Mouse (Mus musculus) limb, embryonic 13.5 days (tissue): Measurements from ENCODE around the gene Kif26b. TPM values are rescaled to one million over a fixed set of nuclear protein-coding genes. Genes with fewer than 3 reads are reported as not detected.

Experiments used
- ATAC-seq: fragments of 200-750 bp; cut with Nextera tagmentation; 2 replicates; pipeline ENCODE4 v1.8.0; 2017; ENCODE audit warnings: low read depth, moderate number of reproducible peaks, moderate TSS enrichment; ENCODE audit not compliant: low FRiP score
- H3K27ac ChIP-seq: fragments of 300-500 bp; sonication (generic); 2 replicates; pipeline ENCODE4 v1.5.1; 2015; ENCODE audit warnings: inconsistent platforms, mild to moderate bottlenecking, moderate library complexity
- H3K27me3 ChIP-seq: fragments of 300-500 bp; sonication (generic); 2 replicates; pipeline ENCODE4 v1.6.1; 2015; ENCODE audit warnings: mild to moderate bottlenecking, inconsistent platforms
- H3K36me3 ChIP-seq: fragments of 300-500 bp; sonication (generic); 2 replicates; pipeline ENCODE4 v1.6.1; 2015; ENCODE audit warnings: inconsistent platforms, mild to moderate bottlenecking, moderate library complexity
- H3K4me1 ChIP-seq: fragments of 300-500 bp; sonication (generic); 2 replicates; pipeline ENCODE4 v1.6.1; 2015; ENCODE audit warnings: inconsistent platforms
- H3K4me2 ChIP-seq: fragments of 300-500 bp; sonication (generic); replicated peaks from 2 replicates; pipeline ENCODE4 v1.6.1; 2015; ENCODE audit warnings: inconsistent platforms, mild to moderate bottlenecking, moderate library complexity
- H3K4me3 ChIP-seq: fragments of 300-500 bp; sonication (generic); 2 replicates; pipeline ENCODE4 v1.5.1; 2015; ENCODE audit warnings: moderate library complexity, mild to moderate bottlenecking, inconsistent platforms
- H3K9ac ChIP-seq: fragments of 300-500 bp; sonication (generic); 2 replicates; pipeline ENCODE4 v1.6.1; 2015; ENCODE audit warnings: mild to moderate bottlenecking, inconsistent platforms
- H3K9me3 ChIP-seq: fragments of 300-500 bp; sonication (generic); 2 replicates; pipeline ENCODE4 v1.6.1; 2016; ENCODE audit warnings: inconsistent platforms
- WGBS: fragments of 180-500 bp; shearing (Covaris S2); methylation state at CpG from one replicate; pipeline ENCODE4 v1.1.7; 2015; 5-methylcytosine and 5-hydroxymethylcytosine counted together
- polyA plus RNA-seq: library from polyadenylated mRNA; unstranded; fragments of >200 nt; fragmentation: Nextera tagmentation; extraction: Ambion mirVana; gene quantifications from 2 replicates; pipeline ENCODE4 v1.2.1, GENCODE M21; 2015

Gene Kif26b
- polyA plus RNA-seq, 1 experiment from 2014 or later, result 13.3 TPM

DNA sequence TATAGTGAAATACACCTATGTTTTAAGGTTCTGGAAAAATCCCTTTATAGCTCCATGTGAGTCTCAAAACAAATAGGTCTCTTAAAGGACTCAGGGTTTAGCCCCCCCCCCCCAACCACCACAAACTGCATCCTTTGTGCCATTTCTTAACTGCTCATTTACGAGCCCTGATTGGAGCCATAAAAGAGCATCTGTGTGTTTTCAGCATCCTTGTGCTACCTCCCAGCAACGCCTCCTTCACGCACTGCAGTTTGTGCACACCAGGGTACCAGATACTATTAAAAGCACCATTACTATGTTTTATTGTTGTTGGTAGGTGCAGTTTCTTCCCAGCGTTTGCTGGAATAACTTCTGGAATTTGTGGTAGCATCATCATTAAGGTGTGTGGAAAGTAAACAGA, 42.1 kb downstream of the Kif26b start:
- 19% methylated on average over 4 of the region's 4 CpGs for WGBS
- Histone ChIP-seq H3K9ac (no peak overlapping the region), H3K27ac (no peak overlapping the region), H3K9me3 (peaks cover 8% of the 10 kb centered on the region), H3K27me3 (no peaks in the 10 kb centered on the region), H3K4me2 (no peak overlapping the region), H3K4me1 (peaks cover 79% of the 10 kb centered on the region), H3K4me3 (no peak overlapping the region), H3K36me3 (peaks cover 9% of the 10 kb centered on the region; the same call in 1 of the 2 replicates)
- ATAC-seq, result no peak

DNA sequence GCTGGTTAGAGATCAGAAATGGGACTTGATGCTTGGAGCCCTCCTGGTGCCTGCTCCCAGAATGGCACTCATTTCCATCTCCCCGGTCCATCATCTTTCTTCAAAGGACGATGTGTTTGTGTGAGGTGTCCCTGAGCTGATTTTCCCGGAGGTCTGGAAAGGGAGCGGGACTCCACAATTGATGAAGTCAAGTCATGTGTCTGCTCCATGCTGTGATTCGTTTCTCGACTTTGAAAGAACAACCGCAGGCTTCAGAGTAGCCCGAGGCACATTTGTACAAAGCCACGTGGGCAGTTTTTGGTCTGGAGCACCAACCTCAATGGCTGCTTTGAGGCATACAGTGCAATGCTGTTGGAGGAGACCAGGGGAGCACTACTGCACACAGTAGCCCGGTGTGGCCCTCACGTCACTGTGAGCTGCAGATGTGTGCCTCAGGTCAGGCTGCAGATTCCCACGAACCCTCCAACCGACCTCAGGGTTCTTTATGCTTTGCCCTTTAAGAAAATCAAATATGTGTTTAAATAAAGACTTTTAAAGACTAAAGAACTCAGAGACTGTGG, 43.0 kb downstream of the Kif26b start:
- Histone ChIP-seq H3K4me2 (peak overlapping the region; percentile 15), H3K4me1 (peaks cover 72% of the 10 kb centered on the region), H3K36me3 (peaks cover 16% of the 10 kb centered on the region; the same call in 1 of the 2 replicates), H3K9ac (no peak overlapping the region), H3K27ac (no peak overlapping the region), H3K9me3 (peaks cover 8% of the 10 kb centered on the region), H3K4me3 (no peak overlapping the region), H3K27me3 (no peaks in the 10 kb centered on the region)
- 19% methylated on average over 13 of the region's 13 CpGs for WGBS
- ATAC-seq, result no peak

DNA sequence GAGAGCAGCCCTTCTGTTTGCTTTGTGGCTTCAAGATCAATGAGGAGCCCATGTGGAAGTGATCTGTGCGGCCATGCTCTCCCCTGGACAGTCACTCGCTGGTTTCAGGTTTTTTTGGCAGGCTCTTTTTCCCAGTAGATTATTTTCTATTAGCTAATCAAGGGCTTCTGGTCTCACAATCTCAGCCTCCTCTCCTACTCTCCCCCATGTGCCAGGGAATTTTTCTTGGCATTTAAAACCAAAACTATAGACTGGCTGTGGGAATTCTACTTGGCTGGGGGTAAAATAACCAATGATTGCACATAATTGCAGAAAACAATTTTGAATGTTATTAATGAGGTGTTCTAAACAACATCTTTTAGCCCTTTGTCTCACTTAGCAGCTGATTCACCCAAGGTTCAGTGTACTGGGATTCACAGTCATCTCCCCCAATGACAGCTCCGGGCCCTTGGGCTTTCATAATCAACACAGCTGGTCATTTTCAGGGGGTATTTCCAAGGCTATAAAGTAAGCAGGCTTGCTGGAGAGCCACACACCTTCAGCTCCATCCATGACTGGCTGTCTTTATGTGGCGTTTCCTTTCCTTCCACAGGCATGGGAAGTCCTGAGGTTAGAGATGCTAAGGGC, 44.6 kb downstream of the Kif26b start:
- H3K36me3 ChIP-seq, result peaks cover 23% of the 10 kb centered on the region; the same call in 1 of the 2 replicates
- peaks cover 56% of the 10 kb centered on the region for H3K4me1 ChIP-seq
- 35% methylated on average over 4 of the region's 4 CpGs for whole genome bisulfite sequencing
- H3K4me2 ChIP-seq, result no peak overlapping the region
- peaks cover 8% of the 10 kb centered on the region for H3K9me3 ChIP-seq
- no peak overlapping the region for H3K27ac ChIP-seq
- no peak for ATAC-seq
- H3K4me3 ChIP-seq, result no peak overlapping the region
- H3K9ac ChIP-seq, result no peak overlapping the region
- H3K27me3 ChIP-seq, result no peaks in the 10 kb centered on the region

DNA sequence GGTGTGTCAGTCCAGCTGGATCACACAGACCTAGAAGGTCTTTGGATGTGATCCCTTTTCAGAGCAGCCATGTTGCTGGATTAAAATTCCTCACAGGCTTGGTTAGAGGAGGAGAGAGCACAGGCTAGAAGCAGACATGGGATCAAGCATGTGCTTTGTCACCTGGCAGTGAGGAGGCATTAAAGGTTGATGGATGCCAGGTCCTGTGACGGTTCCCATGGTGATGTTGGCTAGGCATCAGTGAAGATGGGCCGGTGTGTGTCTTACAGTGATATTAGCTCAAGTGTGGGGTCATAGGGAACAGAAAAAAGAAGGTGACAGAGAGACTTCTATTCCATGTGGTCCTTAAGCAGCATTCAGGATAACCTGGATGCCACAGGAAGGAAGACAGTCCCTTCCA, 46.8 kb downstream of the Kif26b start:
- H3K9me3 ChIP-seq, result peaks cover 8% of the 10 kb centered on the region
- H3K27ac ChIP-seq, result no peak overlapping the region
- H3K27me3 ChIP-seq, result no peaks in the 10 kb centered on the region
- H3K4me1 ChIP-seq, result peaks cover 43% of the 10 kb centered on the region
- 95% methylated on average over 2 of the region's 2 CpGs for WGBS
- H3K36me3 ChIP-seq, result peaks cover 23% of the 10 kb centered on the region; the same call in 1 of the 2 replicates
- H3K9ac ChIP-seq, result no peak overlapping the region
- no peak overlapping the region for H3K4me3 ChIP-seq
- ATAC-seq, result no peak
- H3K4me2 ChIP-seq, result no peak overlapping the region

DNA sequence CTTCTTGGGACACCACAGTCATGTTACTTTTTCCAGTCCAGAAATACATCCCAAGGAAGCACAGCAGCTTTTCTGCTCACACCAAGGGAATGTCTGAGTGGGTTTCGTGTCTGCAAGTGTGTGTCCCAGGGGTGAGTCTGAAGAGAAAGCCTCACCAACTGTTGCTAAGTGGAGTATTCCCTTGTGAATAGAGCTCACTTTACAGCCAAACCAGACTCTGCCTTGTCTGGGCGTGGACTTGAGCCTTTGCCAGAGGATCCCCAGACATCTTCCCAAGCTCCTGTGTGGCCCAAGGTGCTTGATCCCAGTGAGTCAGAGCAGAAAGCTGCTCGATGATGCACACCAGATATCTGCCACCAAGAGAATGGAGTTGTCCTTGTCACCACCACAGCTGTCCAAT, 48.0 kb downstream of the Kif26b start:
- WGBS, result 82% methylated on average over 3 of the region's 3 CpGs
- no peak overlapping the region for H3K27ac ChIP-seq
- peaks cover 29% of the 10 kb centered on the region for H3K36me3 ChIP-seq
- H3K4me2 ChIP-seq, result no peak overlapping the region
- H3K9me3 ChIP-seq, result peaks cover 8% of the 10 kb centered on the region
- no peaks in the 10 kb centered on the region for H3K27me3 ChIP-seq
- no peak for ATAC-seq
- no peak overlapping the region for H3K4me3 ChIP-seq
- no peak overlapping the region for H3K9ac ChIP-seq
- peaks cover 31% of the 10 kb centered on the region for H3K4me1 ChIP-seq

DNA sequence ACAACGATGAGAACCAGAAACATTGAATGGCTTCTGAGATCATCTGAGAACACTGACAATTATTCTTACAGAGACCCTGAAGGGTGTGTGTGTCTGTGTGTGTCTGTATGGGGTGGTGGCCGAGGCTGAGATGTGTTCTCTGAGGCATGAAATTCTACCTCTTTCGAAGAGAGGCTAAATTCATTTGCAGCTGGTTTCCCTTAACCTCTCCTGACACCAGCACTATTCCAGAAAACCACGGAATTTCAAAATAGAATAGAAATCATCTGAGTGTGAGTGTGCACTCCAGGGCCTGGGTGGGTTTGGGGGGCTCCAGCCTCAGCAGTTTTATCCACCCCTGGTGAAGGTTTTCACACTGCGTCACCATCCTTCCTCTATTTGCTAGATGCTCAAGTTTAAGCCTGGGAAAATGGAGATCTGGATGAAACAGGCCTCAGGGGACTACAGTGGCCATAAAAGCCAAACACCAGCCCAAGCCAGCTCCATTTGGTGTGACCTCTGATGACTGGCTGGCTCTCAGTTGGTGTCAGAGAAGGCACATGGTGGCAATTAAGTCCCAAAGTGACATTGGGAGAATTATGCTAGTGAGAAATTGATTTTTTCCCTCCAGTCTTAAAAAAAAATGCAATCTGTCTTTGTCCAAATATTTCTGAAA, 56.6 kb downstream of the Kif26b start:
- Histone ChIP-seq H3K9me3 (no peaks in the 10 kb centered on the region), H3K4me2 (no peak overlapping the region), H3K27ac (peak overlapping the region; percentile 6; the same call in 1 of the 2 replicates), H3K4me3 (no peak overlapping the region), H3K36me3 (peaks cover 7% of the 10 kb centered on the region; the same call in 1 of the 2 replicates), H3K27me3 (no peaks in the 10 kb centered on the region), H3K4me1 (peaks cover 44% of the 10 kb centered on the region), H3K9ac (no peak overlapping the region)
- ATAC-seq, result no peak
- WGBS, result 22% methylated on average over 5 of the region's 5 CpGs

DNA sequence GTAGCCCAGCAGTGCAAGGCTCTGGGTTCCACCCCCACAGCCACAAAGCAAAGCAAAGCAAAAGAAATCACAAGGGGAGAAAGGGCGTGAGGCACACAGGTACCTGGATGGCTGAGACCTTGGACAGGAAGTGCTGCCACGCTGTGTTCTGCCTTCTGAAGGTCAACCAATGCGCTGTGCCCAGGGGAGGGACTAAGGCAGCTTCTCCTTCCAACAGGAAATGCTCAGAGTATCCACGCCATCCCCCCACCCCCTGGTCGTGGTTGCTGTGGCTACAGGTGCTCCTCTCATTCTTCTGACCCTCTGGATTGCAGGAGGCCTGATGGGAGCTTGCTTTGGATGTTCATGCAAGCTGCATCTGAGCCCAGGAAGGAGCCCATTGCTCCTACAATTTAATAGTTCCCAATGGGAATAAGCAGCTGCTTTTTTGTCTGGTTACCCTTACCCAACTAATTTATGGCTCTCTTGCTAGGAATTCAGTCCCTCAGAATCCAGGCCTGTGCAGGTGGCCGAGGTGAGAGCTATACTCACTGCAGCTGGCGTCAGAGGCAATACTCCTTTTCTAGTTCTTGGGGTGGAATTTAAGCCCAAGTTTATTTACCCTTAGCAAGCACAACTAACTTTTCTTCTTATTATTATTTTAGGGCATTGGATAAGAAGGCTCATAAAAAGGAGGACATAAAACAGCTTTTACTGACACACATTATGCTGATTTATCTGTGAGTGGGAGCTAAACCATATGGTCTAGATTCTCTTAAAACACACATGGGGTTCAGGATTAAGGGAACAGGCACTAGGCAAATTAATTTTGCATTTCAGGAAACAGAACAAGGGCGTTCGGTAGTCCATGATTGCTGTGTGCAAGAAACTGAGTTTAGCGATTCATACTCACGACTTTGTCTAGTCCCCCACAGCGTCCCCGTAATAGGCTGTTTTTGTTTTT, 61.6 kb downstream of the Kif26b start:
- Histone ChIP-seq H3K27me3 (peaks cover 5% of the 10 kb centered on the region; the same call in 1 of the 2 replicates), H3K9me3 (no peaks in the 10 kb centered on the region; the same call in 1 of the 2 replicates), H3K4me2 (peak overlapping the region; percentile 23; the same call in 1 of the 2 replicates), H3K36me3 (no peaks in the 10 kb centered on the region), H3K4me3 (no peak overlapping the region), H3K4me1 (peaks cover 32% of the 10 kb centered on the region), H3K27ac (peak overlapping the region; percentile 44; the same call in 1 of the 2 replicates), H3K9ac (no peak overlapping the region)
- WGBS, result 24% methylated on average over 13 of the region's 13 CpGs
- peak; percentile 71 for ATAC-seq

DNA sequence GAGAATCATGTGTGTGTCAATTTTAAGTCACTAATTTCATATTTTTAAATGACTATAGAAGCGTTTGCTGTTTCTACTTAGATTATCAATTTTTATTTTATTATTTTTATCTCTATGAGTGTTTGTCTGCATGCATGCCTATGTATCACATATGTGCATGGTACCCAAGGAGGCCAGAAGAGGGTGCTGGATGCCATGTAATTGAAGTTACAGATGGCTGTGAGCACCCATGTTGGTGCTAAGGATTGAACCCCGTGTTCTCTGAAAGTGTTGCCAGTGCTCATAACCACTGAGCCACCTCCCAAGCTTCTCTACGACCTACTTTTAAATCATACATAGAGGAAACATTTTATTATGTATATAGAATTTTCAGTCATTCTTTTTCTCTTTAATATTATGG, 68.2 kb downstream of the Kif26b start:
- no peak overlapping the region for H3K9ac ChIP-seq
- H3K36me3 ChIP-seq, result no peaks in the 10 kb centered on the region
- no peak overlapping the region for H3K4me3 ChIP-seq
- H3K27me3 ChIP-seq, result peaks cover 5% of the 10 kb centered on the region; the same call in 1 of the 2 replicates
- H3K27ac ChIP-seq, result no peak overlapping the region
- peaks cover 16% of the 10 kb centered on the region for H3K4me1 ChIP-seq
- WGBS, result 95% methylated on average over 3 of the region's 3 CpGs
- ATAC-seq, result no peak
- peaks cover 3% of the 10 kb centered on the region; the same call in 1 of the 2 replicates for H3K9me3 ChIP-seq
- no peak overlapping the region for H3K4me2 ChIP-seq

DNA sequence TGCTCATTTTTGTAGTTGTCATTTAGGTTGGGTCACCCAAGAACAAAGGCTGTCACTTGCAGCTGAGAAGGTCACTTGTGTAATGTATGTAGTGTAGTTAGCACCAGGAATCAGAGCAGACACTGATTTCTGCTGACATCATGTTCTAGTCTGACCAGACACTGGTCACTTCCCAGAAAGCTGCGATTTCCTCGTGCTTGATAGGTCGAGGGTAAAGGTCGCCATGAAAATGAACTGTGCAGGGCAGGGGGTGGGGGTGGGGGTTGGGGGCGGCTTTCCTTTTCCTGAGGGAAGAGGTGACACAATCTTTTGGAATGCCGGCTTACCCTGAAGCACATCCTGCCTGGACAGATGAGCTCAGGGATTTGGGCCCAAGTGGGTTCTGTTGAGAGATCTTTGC, 68.8 kb downstream of the Kif26b start:
- H3K4me2 ChIP-seq, result no peak overlapping the region
- ATAC-seq, result no peak
- H3K36me3 ChIP-seq, result no peaks in the 10 kb centered on the region

DNA sequence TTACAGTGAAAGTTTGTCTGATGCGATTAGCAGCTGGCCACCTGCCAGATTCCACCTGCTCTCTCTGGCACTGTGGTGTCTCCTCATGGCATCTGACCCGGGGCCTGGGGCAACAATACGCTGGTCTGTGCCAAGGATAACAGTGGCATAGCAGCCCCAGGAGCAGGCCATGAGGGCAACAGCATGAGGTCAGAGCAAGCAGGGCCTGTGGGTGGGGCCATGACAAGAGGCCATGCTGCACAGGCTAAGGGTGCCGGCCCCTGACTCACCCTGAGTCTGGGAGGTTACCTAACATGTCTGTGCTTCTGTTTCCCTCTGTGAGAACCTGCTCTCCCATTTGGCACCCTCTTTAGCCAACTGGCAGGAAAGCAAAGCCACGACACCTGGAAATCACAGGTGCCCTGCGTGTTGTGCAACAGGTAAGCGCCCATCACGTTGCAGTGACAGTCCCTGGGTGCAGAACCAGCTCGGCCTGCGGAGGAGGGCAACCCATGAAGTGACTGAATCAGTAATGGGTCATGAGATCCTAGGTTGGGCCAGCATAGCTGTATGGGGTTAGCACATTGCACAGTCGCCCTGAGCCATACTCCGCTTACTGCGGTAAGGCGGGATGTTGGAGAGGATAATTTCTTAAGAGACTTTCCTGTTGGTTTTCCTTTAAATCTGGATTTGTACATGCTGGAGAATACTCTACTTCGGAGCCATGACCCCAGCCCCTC, 72.1 kb downstream of the Kif26b start:
- no peaks in the 10 kb centered on the region for H3K27me3 ChIP-seq
- H3K4me3 ChIP-seq, result no peak overlapping the region
- 0 out of 2 replicates have a peak, but pooled peaks have one; percentile 21 for ATAC-seq
- H3K4me2 ChIP-seq, result no peak overlapping the region
- H3K4me1 ChIP-seq, result peaks cover 23% of the 10 kb centered on the region
- H3K9me3 ChIP-seq, result 0 out of 2 replicates have a peak, but pooled peaks cover 3% of the 10 kb centered on the region
- no peak overlapping the region for H3K27ac ChIP-seq
- no peaks in the 10 kb centered on the region for H3K36me3 ChIP-seq
- no peak overlapping the region for H3K9ac ChIP-seq
- 77% methylated on average over 15 of the region's 15 CpGs for WGBS

More for the DNA sequence above, 68.8 kb downstream of the Kif26b start:
- H3K9ac ChIP-seq, result no peak overlapping the region
- peaks cover 5% of the 10 kb centered on the region; the same call in 1 of the 2 replicates for H3K27me3 ChIP-seq
- no peak overlapping the region for H3K4me3 ChIP-seq
- peaks cover 16% of the 10 kb centered on the region for H3K4me1 ChIP-seq
- 64% methylated on average over 6 of the region's 6 CpGs for WGBS
- H3K27ac ChIP-seq, result no peak overlapping the region
- peaks cover 3% of the 10 kb centered on the region; the same call in 1 of the 2 replicates for H3K9me3 ChIP-seq

DNA sequence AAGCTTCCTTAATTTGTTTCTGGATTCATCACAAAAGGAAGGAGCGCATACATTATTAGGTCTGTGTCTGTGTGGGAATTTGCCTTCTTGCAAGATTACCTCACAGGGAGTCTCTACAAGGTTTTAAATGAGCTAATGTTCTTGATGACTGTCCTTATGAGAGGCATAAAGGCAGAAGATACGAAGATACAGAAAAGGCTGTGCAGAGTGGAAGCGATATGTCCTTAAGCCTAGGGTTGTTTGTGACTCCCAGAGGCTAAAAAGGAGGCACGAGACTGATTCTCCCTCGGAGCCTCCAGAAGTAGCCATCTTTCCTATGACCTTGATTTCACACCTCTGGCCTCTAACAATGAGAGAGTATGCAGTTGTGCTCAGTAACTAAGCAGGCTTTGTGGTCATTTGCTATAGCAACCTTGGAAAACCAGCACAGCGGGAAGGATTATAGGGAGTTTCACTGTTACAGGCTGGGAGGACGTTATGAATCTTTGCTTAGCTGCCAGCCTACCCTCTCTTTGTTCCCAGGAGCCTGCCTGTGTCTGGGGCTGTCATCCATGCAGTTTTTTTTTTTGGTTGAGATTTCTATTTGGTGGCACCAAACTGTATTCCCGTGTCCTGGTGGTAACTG, 80.3 kb downstream of the Kif26b start:
- no peak for ATAC-seq
- Histone ChIP-seq H3K9ac (no peak overlapping the region), H3K4me3 (no peak overlapping the region), H3K4me1 (peaks cover 47% of the 10 kb centered on the region), H3K36me3 (no peaks in the 10 kb centered on the region), H3K4me2 (no peak overlapping the region), H3K9me3 (no peaks in the 10 kb centered on the region), H3K27ac (no peak overlapping the region), H3K27me3 (no peaks in the 10 kb centered on the region)
- WGBS, result 72% methylated on average over 8 of the region's 8 CpGs
